Mouse (Mus musculus) MEL (cell line): ENCODE measurements around the gene P2rx7.

ENCODE experiments used
- CTCF ChIP-seq, 3 experiments: IDR thresholded peaks in 2 of 3; conservative IDR thresholded peaks in 1 of 3; 2 replicates each; pipeline ENCODE4 v1.5.1; 2011 to 2012; ENCODE audit warnings: low read length in 3 of 3, low read depth in 2 of 3, mild to moderate bottlenecking in 2 of 3, improper control_type of control experiment in 1 of 3, inconsistent platforms in 1 of 3, mixed read lengths in 1 of 3, moderate library complexity in 1 of 3; ENCODE audit not compliant: control insufficient read depth in 1 of 3, insufficient read depth in 1 of 3, poor library complexity in 1 of 3, severe bottlenecking in 1 of 3
- E2F4 ChIP-seq: IDR thresholded peaks from 2 replicates; pipeline ENCODE4 v1.6.1; 2011; ENCODE audit warnings: low read depth, low read length, improper control_type of control experiment, borderline replicate concordance
- ELF1 ChIP-seq: IDR thresholded peaks from 2 replicates; pipeline ENCODE4 v1.6.1; 2014; ENCODE audit warnings: low read depth, mild to moderate bottlenecking, inconsistent platforms, low read length, improper control_type of control experiment, moderate library complexity
- EP300 ChIP-seq, 2 experiments: IDR thresholded peaks; 2 replicates each; pipeline ENCODE4 v1.6.1; 2011; ENCODE audit warnings: improper control_type of control experiment in 2 of 2, low read length in 2 of 2, low read depth in 1 of 2, mild to moderate bottlenecking in 1 of 2
- GATA1 ChIP-seq: IDR thresholded peaks from 2 replicates; pipeline ENCODE4 v1.6.1; 2011; ENCODE audit warnings: low read depth, low read length, improper control_type of control experiment
- HCFC1 ChIP-seq: IDR thresholded peaks from 2 replicates; pipeline ENCODE4 v1.6.1; 2012; ENCODE audit warnings: low read depth, mild to moderate bottlenecking, inconsistent platforms, low read length, improper control_type of control experiment, moderate library complexity
- MYC ChIP-seq: IDR thresholded peaks from 2 replicates; pipeline ENCODE4 v1.6.1; 2011; ENCODE audit warnings: low read depth, mild to moderate bottlenecking, low read length, improper control_type of control experiment, moderate library complexity
- NELFE ChIP-seq: IDR thresholded peaks from 2 replicates; pipeline ENCODE4 v1.6.1; 2011; ENCODE audit warnings: low read depth, low read length, improper control_type of control experiment
- SMC3 ChIP-seq: IDR thresholded peaks from 2 replicates; pipeline ENCODE4 v1.6.1; 2011; ENCODE audit warnings: low read depth, low read length, improper control_type of control experiment
- ZC3H11A ChIP-seq: IDR thresholded peaks from 2 replicates; pipeline ENCODE4 v1.6.1; 2012; ENCODE audit warnings: low read depth, mild to moderate bottlenecking, inconsistent platforms, low read length, improper control_type of control experiment
- ZKSCAN1 ChIP-seq: IDR thresholded peaks from 2 replicates; pipeline ENCODE4 v1.6.1; 2012; ENCODE audit warnings: low read depth, mild to moderate bottlenecking, inconsistent platforms, low read length, improper control_type of control experiment, moderate library complexity

DNA sequence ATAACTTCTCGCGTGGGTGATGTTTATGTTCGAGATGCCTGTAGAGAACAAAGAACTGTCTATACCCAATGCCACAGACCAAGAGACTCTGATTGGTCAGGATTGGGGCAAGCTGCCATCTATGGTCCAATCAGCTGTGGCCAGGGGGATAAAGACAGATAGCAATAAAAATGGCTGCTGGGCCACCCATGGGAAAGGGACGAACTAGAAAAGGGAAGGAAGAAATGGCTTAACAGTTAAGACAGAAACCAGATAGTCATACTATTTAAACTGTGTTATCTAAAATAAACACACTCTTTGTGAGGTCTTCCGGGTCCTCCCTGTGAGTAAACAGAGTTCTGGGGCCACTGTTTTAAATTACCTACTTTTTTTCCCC, 57.1 kb downstream of the P2rx7 start:
- TF ChIP-seq NELFE (no peak), GATA1 (peak; percentile 95), MYC (no peak), ZKSCAN1 (no peak), ELF1 (peak; percentile 87), EP300 (IDR thresholded peaks at IDR 0.05; ENCODE audit: low read depth in 1 of 2, low read length in 2 of 2) (peak; percentile 90 to 93), E2F4 (no peak), CTCF (IDR thresholded peaks at IDR 0.05 in 2 of 3, conservative IDR thresholded peaks at IDR 0.05 in 1 of 3; ENCODE audit: control insufficient read depth in 1 of 3, insufficient read depth in 1 of 3, low read depth in 2 of 3, low read length in 3 of 3, poor library complexity in 1 of 3, severe bottlenecking in 1 of 3) (no peak), ZC3H11A (no peak), SMC3 (no peak), HCFC1 (no peak)
